Mouse (Mus musculus) neutrophil, adult 5-6 weeks (primary cell): Measurements from ENCODE around the gene Gtf3c6. TPM values are rescaled to one million over a fixed set of nuclear protein-coding genes. Genes with fewer than 3 reads are reported as not detected.
A peak's percentile ranks its signal among the peaks of the same experiment; 100 is the strongest.

ENCODE experiments used
- ATAC-seq: fragments of 151-379, 151-347 bp; 2 replicates; pipeline ENCODE4 v1.8.0; 2017; ENCODE audit warnings: mild to moderate bottlenecking, moderate TSS enrichment; ENCODE audit not compliant: insufficient number of reproducible peaks, poor library complexity, low FRiP score, severe bottlenecking; ENCODE audit errors: extremely low read depth
- total RNA-seq: library from RNA; stranded (forward); fragments of 200-1000 nt; gene quantifications from 2 replicates; pipeline ENCODE4 v1.2.3, GENCODE M21; 2017

Gene Gtf3c6
- total RNA-seq, 1 experiment from 2014 or later = 59.8 TPM

DNA sequence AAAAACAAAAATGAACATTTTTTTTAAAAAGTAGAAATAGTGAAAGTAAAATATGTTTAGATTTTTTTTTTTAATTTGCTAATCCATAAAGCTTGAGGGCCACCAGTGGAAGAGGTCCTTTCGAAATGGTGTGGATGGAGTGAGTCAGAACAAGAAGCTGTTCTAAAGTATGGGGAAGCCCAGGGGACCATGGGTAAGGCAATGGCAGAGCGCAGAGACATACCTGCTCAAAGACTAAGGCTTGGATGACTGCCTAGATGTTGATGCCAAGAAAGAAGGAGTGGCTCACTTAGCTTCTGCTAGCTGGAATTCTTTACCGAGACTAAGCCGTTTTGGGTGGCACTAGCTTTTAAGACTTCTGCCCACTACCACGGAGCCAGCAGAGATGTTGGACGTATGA lies 4.3 kb upstream of the Gtf3c6 start:
- ATAC-seq = no peak

DNA sequence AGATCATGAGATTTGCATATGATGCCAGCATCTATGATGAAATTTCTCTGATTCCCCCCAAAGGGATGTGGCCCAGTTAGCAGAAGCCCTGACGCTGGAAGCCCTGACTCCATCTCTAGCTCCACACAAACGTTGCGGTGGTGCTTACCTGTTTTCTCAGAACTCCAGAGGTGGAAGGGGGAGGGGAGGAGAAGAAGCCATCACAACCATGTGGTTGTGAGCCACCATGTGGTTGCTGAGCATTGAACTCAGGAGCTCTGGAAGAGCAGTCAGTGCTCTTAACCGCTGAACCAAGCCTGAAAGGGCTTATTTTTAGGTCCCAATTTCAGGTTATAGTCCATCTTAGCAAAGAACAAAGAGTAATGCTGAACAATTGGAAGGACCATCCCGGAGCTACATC lies 2.4 kb upstream of the Gtf3c6 start:
- ATAC-seq = no peak

DNA sequence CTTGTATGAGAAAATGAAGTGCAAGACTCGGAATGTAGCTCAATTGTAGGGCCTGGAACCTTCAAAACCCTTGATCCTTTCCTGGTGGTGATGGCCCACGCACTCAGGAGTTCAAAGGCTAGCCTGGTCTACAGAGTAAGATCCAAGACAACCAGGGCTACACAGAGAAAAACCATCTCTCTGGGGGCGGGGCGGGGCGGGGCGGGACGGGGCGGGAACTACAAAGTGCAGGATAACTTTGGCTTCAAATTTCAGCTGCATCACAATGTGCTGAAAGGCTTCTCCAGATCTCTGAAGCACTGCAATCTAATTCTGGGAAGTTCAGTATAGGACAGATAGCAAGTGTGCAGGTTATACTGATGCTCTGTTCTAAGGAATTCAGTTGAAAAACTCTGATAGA lies 1.6 kb upstream of the Gtf3c6 start:
- no peak for ATAC-seq

DNA sequence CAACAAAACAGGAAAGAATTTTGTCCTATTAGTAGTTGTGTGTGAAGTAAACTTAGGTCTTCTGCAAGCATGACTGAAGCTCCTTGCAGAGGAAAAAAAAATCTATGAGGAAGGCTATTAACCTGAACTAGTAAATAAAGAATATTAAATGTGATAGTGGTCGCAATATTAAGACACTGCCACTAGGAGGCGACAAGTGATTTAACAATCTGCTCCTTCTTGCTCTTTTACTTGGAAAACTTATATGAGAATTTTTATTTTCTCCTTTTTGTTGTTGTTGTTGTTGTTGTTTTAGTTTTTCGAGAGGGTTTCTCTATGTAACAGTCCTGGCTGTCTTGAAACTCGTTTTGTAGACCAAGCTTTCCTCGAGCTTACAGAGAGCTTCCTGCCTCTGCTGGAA lies 1.1 kb upstream of the Gtf3c6 start:
- peak; percentile 7; the same call in 1 of the 2 replicates for ATAC-seq

DNA sequence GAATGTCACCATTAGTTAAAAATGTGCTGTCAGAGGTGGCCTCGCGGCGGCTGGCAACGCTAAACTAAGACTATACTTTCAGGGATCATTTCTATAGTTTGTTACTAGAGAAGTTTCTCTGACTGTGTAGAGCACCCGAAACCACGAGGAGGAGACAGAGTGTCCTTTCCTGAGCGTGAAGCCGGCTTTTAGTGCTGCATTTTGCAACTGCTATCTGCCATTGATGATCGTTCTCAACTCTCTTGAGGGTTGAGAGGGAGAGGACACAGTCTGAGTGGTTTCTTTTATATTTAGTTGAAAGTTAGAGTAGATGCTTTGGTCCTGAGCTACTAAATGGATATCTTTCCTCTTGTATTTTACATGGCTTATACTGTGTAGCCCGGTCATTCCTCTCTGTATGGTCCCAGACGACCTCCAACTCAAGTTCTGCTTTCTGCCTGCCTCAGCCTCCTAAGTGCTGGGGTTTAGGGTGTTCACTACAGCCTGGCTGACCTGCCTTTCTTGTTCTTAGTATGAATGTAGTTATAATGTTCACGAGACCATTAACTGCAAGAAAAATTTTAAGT lies 576 bp upstream of the Gtf3c6 start:
- peak; percentile 69 for ATAC-seq

DNA sequence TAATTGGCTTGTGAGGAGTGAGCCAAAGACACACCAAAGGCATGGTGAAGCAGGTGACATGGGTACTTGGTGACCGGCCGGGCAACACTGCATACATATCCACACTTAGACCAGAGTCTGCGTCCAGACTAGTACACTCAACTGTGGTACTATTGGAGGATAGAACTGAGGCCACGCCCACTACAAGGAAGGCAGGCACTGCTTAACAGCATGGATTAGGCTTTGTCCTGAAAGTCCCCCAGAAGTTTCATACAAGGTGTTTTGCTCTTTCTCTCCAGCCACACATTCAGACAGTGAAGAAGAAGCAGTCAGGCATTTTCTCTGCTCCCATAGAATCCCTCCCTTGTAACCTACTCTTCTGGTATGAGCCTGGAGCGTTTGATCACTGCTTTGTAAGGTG lies 1.2 kb downstream of the Gtf3c6 start:
- no peak for ATAC-seq

DNA sequence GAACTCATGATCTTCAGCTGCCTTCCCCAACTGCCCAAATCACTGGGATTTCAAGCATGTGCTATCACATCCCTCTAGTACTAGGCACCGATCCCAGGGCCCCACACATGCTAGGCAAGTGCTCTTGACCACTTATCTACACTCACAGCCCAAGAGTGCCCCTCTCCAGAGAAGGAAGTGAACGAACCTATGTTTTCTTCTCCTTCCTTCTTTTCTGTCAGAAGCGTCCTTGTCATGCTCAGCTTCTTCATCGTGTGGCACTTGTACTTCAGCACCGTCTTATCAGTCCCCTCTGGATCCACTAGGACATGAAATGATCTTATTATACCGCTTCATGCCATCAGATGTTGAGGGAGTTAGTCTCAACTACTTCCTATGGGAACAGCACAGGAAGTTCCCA lies 6.9 kb downstream of the Gtf3c6 start:
- no peak for ATAC-seq

DNA sequence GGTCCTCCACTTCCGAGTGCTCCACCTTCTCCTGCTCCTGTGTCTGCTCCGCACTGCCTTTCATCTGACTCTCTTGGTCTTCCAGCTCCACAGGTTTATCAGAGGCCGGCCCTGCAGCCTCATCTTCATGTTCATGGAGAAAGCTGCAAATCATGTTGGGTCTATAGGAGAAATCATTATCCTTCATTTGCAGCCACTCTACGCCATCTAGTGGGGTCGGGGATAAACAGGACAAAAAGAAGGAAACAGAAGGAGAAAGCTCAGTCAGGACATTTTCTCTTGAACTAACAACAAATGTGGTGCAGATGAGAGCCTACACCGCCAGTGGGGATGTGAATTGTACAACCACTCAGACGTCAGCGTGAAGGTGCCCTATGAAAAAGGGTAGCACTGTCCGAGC lies 8.3 kb downstream of the Gtf3c6 start:
- ATAC-seq = no peak

DNA sequence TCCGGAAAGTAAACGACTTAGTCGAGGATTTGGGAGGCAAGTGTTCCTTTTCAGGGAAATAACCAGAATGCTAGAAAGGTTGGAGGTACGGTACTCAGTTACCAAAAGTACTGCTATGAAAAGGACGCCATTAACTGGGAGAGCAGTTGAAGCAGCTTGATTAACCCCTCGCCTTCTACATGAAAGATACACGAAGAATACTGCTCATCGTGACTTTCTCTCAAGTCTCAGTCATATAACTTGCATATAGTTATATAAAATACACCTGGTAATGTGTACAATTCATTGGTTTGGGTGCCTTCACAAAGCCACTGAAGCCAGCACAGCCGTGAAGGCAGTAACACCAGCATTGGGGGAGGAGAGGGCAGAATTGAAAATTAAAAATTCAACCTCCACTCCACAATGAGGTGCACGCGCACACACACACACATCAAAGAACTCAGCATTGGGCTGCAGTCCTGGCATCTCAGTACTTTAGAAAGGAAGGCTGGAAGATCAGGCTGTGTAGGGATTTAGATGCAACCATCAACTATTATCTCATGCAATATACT lies 10.7 kb downstream of the Gtf3c6 start:
- ATAC-seq = no peak

DNA sequence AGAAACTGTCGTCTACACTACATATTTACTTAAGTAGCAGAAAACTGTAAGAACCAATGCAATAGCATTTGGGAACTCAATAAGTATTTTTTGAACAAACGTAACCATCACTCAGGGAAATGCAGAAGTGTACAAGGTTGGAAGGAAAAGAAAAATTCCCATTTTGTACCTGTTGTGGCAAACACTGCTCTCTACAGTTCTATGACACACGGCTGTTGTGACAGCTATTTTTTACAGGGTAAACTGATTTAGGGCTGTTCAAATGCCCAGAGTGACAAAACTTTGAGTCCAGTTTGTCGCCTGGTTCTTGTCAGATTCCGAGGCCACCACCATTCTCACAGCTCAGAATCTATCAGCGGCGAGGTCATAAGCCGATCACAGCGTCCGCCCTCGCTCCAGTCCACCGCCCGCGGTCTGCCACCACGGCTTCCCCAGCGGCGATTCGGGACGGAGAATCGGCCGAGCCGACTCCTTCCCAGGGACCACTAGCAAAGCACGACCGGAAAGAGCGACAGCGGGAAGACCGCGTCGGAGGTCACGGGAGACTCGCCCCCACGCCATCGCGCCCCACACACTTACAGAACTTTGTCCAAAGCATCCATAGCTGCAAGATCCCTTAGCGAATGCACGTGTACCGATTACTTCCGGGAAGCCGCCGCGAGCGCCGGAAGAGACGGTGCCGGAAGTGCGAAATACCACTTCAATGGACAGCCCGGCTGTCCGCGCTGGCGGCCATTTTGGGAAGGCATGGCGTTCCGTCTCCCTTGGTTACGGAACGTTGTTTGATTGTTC lies 11.3 kb downstream of the Gtf3c6 start, which contains the start of gene Rpf2:
Gene Rpf2, minus strand, starts transcription at position 663 of the 792 bp plus-strand sequence.
- ATAC-seq = peak; percentile 96

DNA sequence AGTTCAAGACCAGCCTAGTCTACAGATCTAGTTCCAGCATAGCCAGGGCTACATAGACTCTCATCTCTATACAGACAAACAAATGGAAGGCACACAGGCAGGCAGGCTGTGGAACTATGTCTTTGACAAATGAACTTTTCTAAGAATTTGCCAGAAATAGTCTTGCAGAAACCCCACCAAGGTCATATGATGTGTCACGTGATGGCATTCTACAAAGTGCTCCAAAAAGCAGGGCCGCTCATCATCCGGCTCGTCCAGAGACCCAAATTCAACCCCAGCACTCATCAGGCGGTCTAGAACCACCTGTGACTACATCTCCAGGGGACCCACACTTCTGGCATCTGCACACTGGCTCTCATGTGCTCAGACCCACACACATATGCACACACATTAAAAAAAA lies 20.1 kb downstream of the Gtf3c6 start:
- no peak for ATAC-seq

DNA sequence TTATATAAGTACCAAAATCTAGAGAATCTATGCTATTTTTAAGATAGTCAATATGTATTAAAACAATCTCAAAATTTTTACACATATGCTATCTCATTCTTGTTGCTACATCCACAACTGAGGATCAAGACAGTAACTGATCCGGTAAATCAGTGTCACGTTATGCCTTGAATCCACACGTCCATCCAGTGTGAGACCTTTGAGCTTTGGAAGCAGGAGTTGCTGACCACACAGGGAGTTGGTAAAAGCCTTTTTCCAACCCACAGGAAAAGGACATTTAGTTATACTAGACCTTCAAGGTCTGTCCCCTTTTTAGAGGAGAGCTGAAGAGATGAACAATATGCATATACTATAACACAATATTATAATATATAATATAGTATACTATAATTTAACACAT lies 24.7 kb downstream of the Gtf3c6 start:
- ATAC-seq = no peak

DNA sequence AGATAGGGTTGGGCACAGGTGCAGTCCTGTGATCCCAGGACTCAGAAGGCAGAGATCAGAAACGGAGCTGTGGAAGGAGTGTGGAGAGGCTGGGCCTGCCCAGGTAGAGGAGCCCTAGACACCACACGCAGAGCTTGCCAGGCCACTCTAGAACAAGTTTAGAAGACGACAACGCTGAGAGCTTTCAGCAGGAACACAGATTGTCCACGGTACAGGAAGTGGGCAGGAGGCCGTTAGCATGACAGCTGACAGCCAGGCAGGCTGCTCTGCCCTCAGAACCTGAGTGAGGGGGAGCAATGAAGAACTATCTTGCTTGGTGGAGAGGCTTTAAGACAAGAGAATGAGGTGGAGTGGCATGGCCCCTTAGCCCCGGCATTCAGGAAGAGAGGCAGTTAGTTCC lies 25.5 kb downstream of the Gtf3c6 start:
- no peak for ATAC-seq

DNA sequence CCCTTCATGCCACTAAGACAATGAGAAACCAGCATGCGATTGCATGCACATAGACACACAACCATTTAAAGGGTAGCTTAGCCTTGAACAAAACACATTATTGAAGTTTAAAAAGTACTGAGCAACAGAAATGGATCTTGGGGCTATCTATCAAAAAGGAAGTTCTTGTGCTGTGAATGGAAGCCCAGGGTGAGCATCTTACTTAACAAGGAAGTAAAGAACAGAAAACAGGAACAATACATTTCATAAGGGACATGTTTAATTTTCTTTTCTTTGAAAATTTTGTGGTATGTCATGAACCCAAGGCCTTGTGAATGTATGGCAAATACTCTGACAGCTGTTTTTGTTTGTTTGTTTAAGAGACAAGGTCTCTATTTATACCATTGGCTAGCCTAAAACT lies 28.2 kb downstream of the Gtf3c6 start:
- 0 out of 2 replicates have a peak, but pooled peaks have one; percentile 33 for ATAC-seq

DNA sequence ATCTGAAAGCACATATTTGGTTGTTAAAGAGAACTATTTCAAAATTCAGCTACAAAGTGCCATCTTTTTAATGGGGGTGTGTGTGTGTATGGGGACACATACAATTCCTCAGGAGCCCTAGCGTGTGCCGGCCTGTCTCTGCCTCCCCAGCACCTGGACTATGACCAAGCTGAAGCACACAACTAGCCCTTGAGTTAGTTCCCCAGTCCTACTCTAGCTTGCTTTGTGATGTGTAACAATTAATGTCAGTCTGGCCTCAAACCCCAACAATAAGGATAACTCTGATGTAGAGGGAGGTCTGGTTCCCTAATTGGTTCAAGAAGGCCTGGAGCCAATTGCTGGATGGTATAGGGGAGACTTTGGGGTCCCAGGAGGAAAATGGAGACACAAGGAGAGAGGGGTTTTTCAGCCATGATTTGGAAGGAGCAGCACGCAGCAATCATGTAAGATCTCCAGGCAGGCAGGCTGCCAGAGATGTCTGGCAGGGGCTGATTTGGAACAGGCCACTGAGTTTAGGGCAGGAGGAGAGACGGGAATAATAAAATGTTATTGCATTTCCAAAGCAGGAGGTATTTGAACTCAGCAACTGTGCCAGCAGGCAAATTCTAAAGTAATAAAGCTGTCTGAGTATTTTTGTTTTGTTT lies 30.1 kb downstream of the Gtf3c6 start:
- ATAC-seq = no peak

DNA sequence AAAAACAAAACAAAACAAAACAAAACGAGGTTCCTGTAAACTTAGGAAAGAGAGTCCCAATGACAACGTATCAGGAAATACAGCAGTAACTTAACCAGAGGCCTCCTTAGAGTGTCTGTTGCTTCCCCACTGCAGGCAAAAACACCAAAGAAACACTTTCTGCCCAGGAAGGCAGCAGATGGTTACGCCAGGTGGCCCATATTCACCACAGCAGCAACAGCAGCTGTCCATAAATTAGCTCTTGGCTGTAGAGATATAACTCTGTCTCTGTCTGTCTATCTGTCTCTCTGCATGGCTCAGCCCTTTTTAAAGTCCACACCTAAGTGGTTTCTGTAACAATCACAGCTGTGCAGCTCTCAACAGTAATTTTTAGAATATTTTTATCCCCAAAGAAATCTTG lies 39.0 kb downstream of the Gtf3c6 start:
- no peak for ATAC-seq

DNA sequence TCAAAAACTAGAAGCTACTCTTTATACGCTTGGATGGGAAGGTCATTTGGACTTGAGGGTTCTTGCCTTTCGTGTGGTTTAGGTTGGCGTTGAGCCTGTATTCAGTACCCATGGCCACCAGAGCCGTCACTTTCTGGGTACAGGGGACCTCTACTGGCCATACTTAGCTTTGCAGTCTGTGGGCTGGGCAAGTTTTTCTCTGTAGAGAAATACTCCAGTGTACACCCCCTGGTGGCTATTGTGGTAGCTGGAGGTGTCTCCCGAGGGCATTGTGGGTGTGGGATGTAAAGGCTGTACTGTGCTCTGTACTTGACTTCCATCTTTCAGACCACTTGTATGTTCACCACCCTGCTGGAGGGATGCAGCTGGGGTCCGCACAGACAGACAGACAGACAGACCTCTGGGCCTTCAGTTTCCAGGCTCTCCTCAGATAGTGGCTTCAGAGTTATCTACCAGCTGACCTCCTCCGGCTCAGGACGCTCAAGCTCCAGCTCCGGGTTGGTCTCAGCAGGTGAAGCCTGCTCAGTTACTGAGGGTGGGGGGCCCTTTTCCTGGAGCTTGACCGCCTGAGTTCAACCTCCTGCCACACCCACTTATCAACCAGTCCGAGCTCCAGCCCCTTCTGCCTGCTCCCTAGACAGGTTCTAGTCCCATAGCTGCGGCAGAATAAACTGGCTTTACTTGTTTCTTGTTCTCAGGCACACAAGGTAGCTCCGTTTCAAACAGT lies 45.3 kb downstream of the Gtf3c6 start:
- peak; percentile 100 for ATAC-seq
